Mouse (Mus musculus) heart, embryonic 13.5 days (tissue): Measurements from ENCODE around the gene Colq. TPM values are rescaled to one million over a fixed set of nuclear protein-coding genes. Genes with fewer than 3 reads are reported as not detected.

Source experiments
- ATAC-seq: fragments of 200-750 bp; cut with Nextera tagmentation; 2 replicates; pipeline ENCODE4 v1.8.0; 2017; ENCODE audit warnings: moderate TSS enrichment; ENCODE audit not compliant: insufficient number of reproducible peaks, low FRiP score, low TSS enrichment; ENCODE audit errors: extremely low read depth
- H3K27ac ChIP-seq: fragments of 300-500 bp; sonication (generic); replicated peaks from 2 replicates; pipeline ENCODE4 v1.5.1; 2015; ENCODE audit warnings: moderate library complexity, mild to moderate bottlenecking, inconsistent platforms
- H3K27me3 ChIP-seq: fragments of 300-500 bp; sonication (generic); replicated peaks from 2 replicates; pipeline ENCODE4 v1.6.1; 2015; ENCODE audit warnings: mild to moderate bottlenecking, inconsistent platforms
- H3K36me3 ChIP-seq: fragments of 300-500 bp; sonication (generic); 2 replicates; pipeline ENCODE4 v1.6.1; 2015; ENCODE audit warnings: mild to moderate bottlenecking, inconsistent platforms
- H3K4me1 ChIP-seq: fragments of 300-500 bp; sonication (generic); 2 replicates; pipeline ENCODE4 v1.6.1; 2015; ENCODE audit warnings: inconsistent platforms
- H3K4me2 ChIP-seq: fragments of 300-500 bp; sonication (generic); 2 replicates; pipeline ENCODE4 v1.6.1; 2015; ENCODE audit warnings: inconsistent platforms, mild to moderate bottlenecking, moderate library complexity
- H3K4me3 ChIP-seq: fragments of 300-500 bp; sonication (generic); 2 replicates; pipeline ENCODE4 v1.5.1; 2015; ENCODE audit warnings: moderate library complexity, mild to moderate bottlenecking, inconsistent platforms
- H3K9ac ChIP-seq: fragments of 300-500 bp; sonication (generic); 2 replicates; pipeline ENCODE4 v1.6.1; 2015; ENCODE audit warnings: inconsistent platforms, mild to moderate bottlenecking, moderate library complexity
- H3K9me3 ChIP-seq: fragments of 300-500 bp; sonication (generic); 2 replicates; pipeline ENCODE4 v1.6.1; 2016; ENCODE audit warnings: inconsistent platforms
- WGBS: fragments of 180-500 bp; shearing (Covaris S2); methylation state at CpG from one replicate; pipeline ENCODE4 v1.1.7; 2015; ENCODE audit warnings: mixed read lengths; 5-methylcytosine and 5-hydroxymethylcytosine counted together
- polyA plus RNA-seq: library from polyadenylated mRNA; unstranded; fragments of >200 nt; fragmentation: Nextera tagmentation; extraction: Ambion mirVana; gene quantifications from 2 replicates; pipeline ENCODE4 v1.2.1, GENCODE M21; 2015

Gene Colq
- polyA plus RNA-seq, 1 experiment from 2014 or later = 8.1 TPM

DNA sequence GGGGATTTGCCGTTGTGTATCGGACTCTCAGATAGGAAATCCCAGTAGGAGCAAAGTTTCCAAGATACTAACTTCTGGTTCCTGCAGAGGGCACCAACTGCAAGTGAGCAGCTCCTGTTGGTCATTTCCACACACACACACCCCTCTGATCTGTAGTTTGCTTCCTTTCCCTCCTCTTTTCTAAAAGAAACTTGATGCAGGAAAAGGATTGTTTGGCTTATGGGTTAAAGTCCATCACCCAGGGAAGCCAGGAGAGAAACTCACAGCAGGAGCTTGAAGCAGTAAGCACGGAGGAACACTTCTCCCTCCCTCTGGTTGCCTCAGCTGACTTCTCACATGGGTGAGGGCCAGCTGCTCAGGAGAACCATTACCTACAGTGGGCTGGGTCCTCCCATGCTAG lies 72.0 kb downstream of the Colq start:
- Histone ChIP-seq H3K9me3 (peaks cover 10% of the 10 kb centered on the region; the same call in 1 of the 2 replicates), H3K4me2 (peak overlapping the region; percentile 39; the same call in 1 of the 2 replicates), H3K27ac (no peak overlapping the region), H3K36me3 (peaks cover 6% of the 10 kb centered on the region; the same call in 1 of the 2 replicates), H3K27me3 (no peaks in the 10 kb centered on the region), H3K9ac (no peak overlapping the region), H3K4me3 (no peak overlapping the region), H3K4me1 (peaks cover 7% of the 10 kb centered on the region; the same call in 1 of the 2 replicates)
- ATAC-seq = no peak
- WGBS = 28% methylated on average over 3 of the region's 3 CpGs

DNA sequence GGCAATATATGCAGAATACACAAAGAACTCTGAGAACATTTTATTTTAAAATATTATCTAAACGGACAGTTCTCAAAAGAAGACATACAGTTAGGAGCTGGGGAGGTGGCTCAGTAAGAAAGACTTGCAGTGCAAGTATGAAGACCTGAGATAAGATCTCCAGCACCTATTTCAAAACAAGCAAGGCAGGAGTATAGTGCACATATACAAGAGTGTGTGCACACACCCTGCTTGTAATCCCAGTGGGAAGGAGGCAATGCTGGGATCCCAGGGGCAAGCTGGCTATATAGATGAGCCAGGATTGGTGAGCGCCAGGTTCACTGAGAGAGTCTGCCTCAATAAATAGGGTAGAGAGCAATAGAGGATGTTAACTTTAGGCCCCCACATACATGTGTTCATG lies 75.2 kb downstream of the Colq start:
- 79% methylated on average over 2 of the region's 2 CpGs for WGBS
- H3K4me3 ChIP-seq = no peak overlapping the region

DNA sequence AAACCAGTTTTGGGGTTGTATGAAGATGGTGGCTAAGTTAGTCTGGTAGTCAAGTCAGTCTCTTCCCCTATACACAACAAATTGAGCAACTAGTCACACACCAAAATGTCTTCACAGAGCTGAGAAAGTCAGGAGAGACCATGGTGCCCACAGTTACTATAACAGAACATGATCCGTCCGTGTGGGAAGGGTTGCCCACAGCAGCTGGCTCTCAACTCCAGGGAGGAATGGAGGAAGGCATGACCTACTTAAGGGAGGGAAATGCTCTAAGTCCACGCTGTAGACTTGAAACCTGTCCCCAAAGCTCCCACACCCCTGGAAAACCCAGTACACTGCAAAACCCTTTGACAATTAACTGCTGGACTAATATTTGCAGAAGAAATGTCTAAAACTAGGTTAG lies 80.8 kb downstream of the Colq start:
- H3K27ac ChIP-seq = no peak overlapping the region
- no peak overlapping the region for H3K4me2 ChIP-seq
- no peak overlapping the region for H3K9ac ChIP-seq
- peaks cover 10% of the 10 kb centered on the region; the same call in 1 of the 2 replicates for H3K9me3 ChIP-seq
- no peak overlapping the region for H3K4me3 ChIP-seq
- WGBS = 89% methylated on average over 3 of the region's 3 CpGs
- no peak for ATAC-seq
- peaks cover 63% of the 10 kb centered on the region for H3K36me3 ChIP-seq
- H3K27me3 ChIP-seq = no peaks in the 10 kb centered on the region
- H3K4me1 ChIP-seq = 0 out of 2 replicates have a peak, but pooled peaks cover 6% of the 10 kb centered on the region

More for the DNA sequence above, 75.2 kb downstream of the Colq start:
- Histone ChIP-seq H3K9me3 (peaks cover 10% of the 10 kb centered on the region; the same call in 1 of the 2 replicates), H3K4me1 (peaks cover 7% of the 10 kb centered on the region; the same call in 1 of the 2 replicates), H3K4me2 (no peak overlapping the region), H3K27me3 (no peaks in the 10 kb centered on the region), H3K36me3 (peaks cover 13% of the 10 kb centered on the region; the same call in 1 of the 2 replicates), H3K9ac (no peak overlapping the region), H3K27ac (no peak overlapping the region)
- no peak for ATAC-seq

DNA sequence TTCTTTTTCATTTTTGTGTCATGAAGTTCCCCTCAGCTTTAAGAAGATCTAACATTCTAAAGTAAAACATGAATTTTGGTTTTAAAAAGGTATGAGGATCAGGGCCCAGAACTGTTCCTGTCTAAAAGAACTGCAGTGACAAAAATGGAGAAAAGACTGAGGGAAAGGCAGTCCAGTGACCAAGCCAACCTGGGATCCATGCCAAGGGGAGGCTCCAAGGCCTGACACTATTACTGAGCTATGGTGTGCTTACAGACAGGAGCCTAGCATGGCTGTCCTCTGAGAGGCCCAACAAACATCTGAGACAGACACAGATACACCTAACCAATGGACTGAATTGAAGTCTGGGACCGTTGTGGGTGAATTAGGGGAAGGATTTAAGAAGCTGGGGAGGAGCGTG lies 81.2 kb downstream of the Colq start:
- H3K4me1 ChIP-seq = 0 out of 2 replicates have a peak, but pooled peaks cover 6% of the 10 kb centered on the region
- no peak for ATAC-seq

DNA sequence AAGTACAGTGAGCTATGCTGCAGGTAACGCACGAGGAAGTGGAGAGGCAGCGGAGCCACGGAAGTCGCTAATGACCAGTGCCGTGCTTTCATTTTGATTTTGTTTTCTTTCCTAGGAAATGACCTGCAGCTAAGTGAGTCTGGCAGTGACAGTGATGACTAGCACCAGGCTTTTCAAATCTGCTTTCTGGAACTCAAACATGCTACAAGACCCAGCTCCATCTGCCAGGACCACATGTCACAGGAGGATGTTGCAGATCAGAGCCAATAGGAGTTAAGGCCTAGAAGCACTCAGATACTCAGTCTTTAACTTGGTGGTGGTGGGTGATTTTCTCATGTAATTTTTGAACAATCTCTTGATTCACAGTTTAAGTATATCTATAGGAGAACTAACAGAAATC lies 84.7 kb downstream of the Colq start:
- Histone ChIP-seq H3K27me3 (no peaks in the 10 kb centered on the region), H3K4me1 (0 out of 2 replicates have a peak, but pooled peaks cover 6% of the 10 kb centered on the region), H3K9ac (no peak overlapping the region), H3K4me3 (no peak overlapping the region), H3K9me3 (no peaks in the 10 kb centered on the region), H3K4me2 (no peak overlapping the region), H3K27ac (no peak overlapping the region), H3K36me3 (peaks cover 92% of the 10 kb centered on the region)
- WGBS = 92% methylated on average over 6 of the region's 6 CpGs
- no peak for ATAC-seq

More for the DNA sequence above, 81.2 kb downstream of the Colq start:
- 90% methylated on average over 2 of the region's 2 CpGs for WGBS
- H3K27ac ChIP-seq = no peak overlapping the region
- H3K9me3 ChIP-seq = peaks cover 8% of the 10 kb centered on the region; the same call in 1 of the 2 replicates
- peaks cover 68% of the 10 kb centered on the region for H3K36me3 ChIP-seq
- H3K9ac ChIP-seq = no peak overlapping the region
- H3K4me2 ChIP-seq = no peak overlapping the region
- no peaks in the 10 kb centered on the region for H3K27me3 ChIP-seq
- H3K4me3 ChIP-seq = no peak overlapping the region

DNA sequence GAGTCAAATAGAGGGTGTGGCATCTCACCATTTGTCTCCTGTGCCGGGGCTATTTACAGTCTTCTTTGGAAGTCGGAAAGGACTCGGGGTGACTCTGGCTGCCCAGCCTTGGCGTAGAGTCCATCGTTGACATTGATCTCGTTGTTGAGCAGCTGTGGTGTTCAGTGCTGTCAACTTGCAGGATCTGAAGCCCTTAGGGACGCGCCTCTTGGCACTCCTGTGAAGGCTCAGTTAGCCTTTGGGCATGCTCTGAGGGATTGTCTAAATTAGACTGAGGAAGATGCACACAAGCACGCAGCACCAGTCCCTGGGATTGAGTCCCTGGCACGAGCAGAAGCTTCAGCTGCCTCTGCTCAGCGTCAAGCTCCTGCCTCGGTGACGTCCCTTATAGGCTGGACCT lies 87.7 kb downstream of the Colq start:
- 0 out of 2 replicates have a peak, but pooled peaks cover 3% of the 10 kb centered on the region for H3K4me1 ChIP-seq
- H3K27ac ChIP-seq = no peak overlapping the region
- no peak overlapping the region for H3K4me3 ChIP-seq
- no peak overlapping the region for H3K4me2 ChIP-seq
- no peak overlapping the region for H3K9ac ChIP-seq
- no peaks in the 10 kb centered on the region for H3K27me3 ChIP-seq
- H3K36me3 ChIP-seq = peaks cover 97% of the 10 kb centered on the region
- H3K9me3 ChIP-seq = no peaks in the 10 kb centered on the region
- 84% methylated on average over 13 of the region's 13 CpGs for WGBS
- ATAC-seq = no peak

DNA sequence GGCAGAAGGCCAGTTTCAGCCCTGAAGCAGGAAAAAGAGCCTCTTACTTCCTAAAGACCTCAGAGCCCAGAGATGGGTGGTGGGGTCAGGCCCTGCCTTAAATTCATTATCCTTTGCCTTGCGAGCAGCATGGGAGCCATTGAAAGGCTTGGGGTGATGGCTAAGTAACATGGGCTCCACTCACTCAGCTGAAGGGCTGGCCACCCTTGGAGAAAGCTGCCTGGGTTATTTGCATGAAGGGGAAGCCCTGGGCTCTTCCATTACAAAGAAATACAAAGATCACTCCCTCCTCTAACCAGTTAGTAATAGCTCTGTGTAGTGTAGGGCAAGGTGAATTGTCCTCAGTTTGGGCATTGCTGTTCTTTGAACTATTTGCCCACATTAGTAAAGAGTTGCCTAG lies 91.6 kb downstream of the Colq start:
- Histone ChIP-seq H3K4me1 (peaks cover 28% of the 10 kb centered on the region), H3K36me3 (peaks cover 64% of the 10 kb centered on the region), H3K27me3 (no peaks in the 10 kb centered on the region), H3K9me3 (no peaks in the 10 kb centered on the region), H3K4me2 (no peak overlapping the region), H3K9ac (no peak overlapping the region), H3K27ac (no peak overlapping the region), H3K4me3 (no peak overlapping the region)
- no peak for ATAC-seq
- WGBS = 88% methylated on average over 1 of the region's 1 CpGs

DNA sequence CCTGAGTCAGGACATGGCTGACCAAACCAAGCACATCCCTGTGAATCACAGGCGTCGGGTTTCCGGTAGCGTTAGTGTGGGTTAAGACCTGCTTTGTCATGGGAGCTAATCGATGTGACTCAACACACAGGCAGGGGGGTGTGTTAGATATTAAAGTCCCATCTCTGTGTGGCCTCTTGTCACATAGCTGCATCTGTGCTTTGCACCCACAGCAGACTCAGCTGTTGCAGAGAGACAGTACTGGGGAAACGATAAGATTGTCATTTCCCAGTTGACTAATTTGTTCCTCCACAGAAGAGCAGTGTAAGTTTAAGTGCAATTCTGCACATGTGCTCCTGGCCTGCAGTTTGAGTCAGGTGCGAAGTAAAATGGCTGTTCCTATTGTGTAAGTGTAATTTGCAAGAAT lies 94.9 kb downstream of the Colq start:
- peak overlapping the region; percentile 89 for H3K4me2 ChIP-seq
- H3K27me3 ChIP-seq = no peaks in the 10 kb centered on the region
- H3K9ac ChIP-seq = peak overlapping the region; percentile 94
- peak overlapping the region; percentile 8; the same call in 1 of the 2 replicates for H3K27ac ChIP-seq
- peaks cover 52% of the 10 kb centered on the region for H3K36me3 ChIP-seq
- 40% methylated on average over 7 of the region's 7 CpGs for WGBS
- peaks cover 45% of the 10 kb centered on the region for H3K4me1 ChIP-seq
- H3K4me3 ChIP-seq = peak overlapping the region; percentile 85
- no peaks in the 10 kb centered on the region for H3K9me3 ChIP-seq
- ATAC-seq = peak; percentile 34; the same call in 1 of the 2 replicates

DNA sequence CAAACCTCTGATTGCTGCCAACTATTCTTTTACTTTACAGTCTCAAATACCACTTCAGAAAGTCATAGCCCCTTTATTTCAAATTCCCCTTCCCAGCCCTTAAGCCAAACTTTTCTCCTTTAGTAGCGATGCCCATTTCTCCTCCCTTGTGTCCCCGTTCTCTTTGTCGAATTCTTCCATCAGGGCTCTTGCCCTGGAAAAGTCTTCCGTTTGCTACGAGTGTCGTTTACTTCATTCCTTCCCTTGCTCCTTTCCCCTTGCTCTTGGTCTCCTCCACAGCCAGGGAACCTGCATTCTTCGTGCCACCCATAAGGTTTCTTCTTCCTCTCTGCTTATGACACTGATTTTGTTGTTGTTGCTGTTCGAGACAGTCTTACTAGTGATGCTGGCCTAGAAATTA lies 95.6 kb downstream of the Colq start:
- no peaks in the 10 kb centered on the region for H3K27me3 ChIP-seq
- H3K9me3 ChIP-seq = no peaks in the 10 kb centered on the region
- H3K4me2 ChIP-seq = peak overlapping the region; percentile 89
- H3K4me1 ChIP-seq = peaks cover 45% of the 10 kb centered on the region
- peaks cover 52% of the 10 kb centered on the region for H3K36me3 ChIP-seq
- no peak for ATAC-seq
- H3K27ac ChIP-seq = peak overlapping the region; percentile 87
- H3K4me3 ChIP-seq = peak overlapping the region; percentile 85
- H3K9ac ChIP-seq = peak overlapping the region; percentile 94
- WGBS = 3% methylated on average over 8 of the region's 8 CpGs

DNA sequence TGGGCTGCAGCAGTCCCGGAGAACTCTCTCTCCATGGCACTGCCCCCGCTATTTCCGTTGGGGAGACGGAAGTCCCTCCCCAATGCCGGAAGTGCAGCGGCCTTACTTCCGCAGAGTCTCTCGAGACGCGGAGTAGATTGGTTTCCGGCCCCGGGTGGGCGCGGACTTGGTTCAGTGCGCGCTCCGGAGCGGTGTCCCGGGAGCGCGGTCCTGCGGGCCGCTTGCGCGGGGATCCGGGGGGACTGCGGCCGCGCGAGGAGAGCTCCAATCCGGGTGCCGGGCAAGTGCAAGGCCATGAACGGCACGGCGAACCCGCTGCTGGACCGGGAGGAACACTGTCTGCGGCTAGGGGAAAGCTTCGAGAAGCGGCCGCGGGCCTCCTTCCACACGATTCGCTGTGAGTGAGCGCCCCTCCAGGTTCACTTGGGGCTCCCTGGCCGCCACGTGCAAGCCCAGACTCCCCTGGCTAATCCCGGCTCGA lies 96.1 kb downstream of the Colq start, which contains the start of gene Mettl6:
Gene Mettl6 (minus strand): TSS at position 66 of the 481 bp plus-strand sequence.
- Histone ChIP-seq H3K4me1 (peaks cover 45% of the 10 kb centered on the region), H3K27me3 (no peaks in the 10 kb centered on the region), H3K9ac (peak within 1 kb of the TSS; percentile 94), H3K4me3 (peak within 1 kb of the TSS; percentile 85), H3K27ac (peak within 1 kb of the TSS; percentile 87), H3K9me3 (no peaks in the 10 kb centered on the region), H3K4me2 (peak within 1 kb of the TSS; percentile 89), H3K36me3 (peaks cover 51% of the 10 kb centered on the region)
- under 1% methylated on average over 49 of the region's 49 CpGs for WGBS
- ATAC-seq = peak; percentile 82

DNA sequence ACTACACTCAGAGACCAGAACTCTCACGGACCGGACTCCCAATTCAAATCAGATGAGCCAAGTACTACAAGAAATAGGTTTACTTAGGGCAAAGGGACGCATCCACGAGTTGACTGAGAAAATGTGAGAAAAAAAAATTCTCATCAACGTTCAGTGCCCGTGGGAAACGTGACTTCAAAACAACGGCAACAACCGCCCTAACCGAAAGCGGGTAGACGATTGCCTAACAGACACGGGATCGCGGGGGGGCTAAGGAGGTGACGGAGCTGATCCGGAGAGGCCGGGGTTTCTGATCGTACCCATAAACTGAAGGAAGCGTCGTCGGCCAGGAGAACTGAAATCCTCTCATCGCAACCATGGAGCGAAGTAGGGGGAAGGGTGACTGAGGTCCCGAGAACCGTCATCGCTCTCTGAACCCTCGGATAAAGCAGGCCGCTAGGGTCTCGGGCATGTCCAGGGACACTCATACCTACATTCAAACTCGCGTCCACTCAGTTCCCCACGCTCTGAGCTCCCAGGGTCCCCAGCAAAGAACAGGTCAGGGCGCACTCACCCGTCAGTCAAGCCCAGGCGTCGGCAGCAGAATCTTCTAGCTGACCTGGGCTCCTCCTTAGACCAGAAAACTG lies 96.7 kb downstream of the Colq start, which contains the start of gene Eaf1:
Gene Eaf1 (plus strand): TSS at position 51 of the 626 bp plus-strand sequence.
- H3K4me1 ChIP-seq = peaks cover 45% of the 10 kb centered on the region
- H3K4me2 ChIP-seq = peak within 1 kb of the TSS; percentile 89
- peak within 1 kb of the TSS; percentile 87 for H3K27ac ChIP-seq
- ATAC-seq = no peak
- WGBS = under 1% methylated on average over 37 of the region's 37 CpGs
- H3K4me3 ChIP-seq = peak within 1 kb of the TSS; percentile 85
- H3K9ac ChIP-seq = peak within 1 kb of the TSS; percentile 94
- no peaks in the 10 kb centered on the region for H3K9me3 ChIP-seq
- no peaks in the 10 kb centered on the region for H3K27me3 ChIP-seq
- H3K36me3 ChIP-seq = peaks cover 51% of the 10 kb centered on the region
